Mouse (Mus musculus) lung, adult 18-20 months (tissue): ENCODE data around the gene Ncaph2.

Experiments used
- DNase-seq, 2 experiments: peaks; one replicate each; pipeline ENCODE4 v3.0.0; 2022; ENCODE audit warnings: mixed read lengths in 2 of 2

The Ncaph2 gene

DNA sequence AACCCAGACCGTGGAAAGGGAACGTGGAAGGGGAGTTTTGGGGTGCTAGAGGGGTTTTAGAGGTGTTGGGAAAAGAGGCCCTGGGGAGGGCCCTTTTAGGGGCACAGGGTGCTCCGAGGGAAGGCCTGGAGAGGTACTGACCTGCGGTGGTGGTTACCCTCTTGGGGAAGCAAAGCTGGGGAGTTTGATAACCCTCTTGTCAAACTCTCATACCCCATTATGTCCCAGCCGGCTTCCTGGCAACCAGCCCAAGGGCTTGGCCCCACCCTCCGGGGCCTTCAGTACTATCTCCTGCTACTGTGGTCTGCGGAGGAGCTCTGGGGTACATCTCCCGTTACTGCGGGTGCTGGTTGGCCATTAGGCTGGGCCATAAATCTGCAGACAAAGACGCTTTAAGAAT, 23.9 kb downstream of the Ncaph2 start:
- peak in 1 of 2 experiments; percentile 23 for DNase-seq

- no peak for DNase-seq
Observed at GRCm38 (mm10) chr15:89384617-89385016, 29.1 kb downstream of the Ncaph2 start, which contains the start of gene Klhdc7b. Gene Klhdc7b, plus strand, starts transcription at chr15:89384917.

DNA sequence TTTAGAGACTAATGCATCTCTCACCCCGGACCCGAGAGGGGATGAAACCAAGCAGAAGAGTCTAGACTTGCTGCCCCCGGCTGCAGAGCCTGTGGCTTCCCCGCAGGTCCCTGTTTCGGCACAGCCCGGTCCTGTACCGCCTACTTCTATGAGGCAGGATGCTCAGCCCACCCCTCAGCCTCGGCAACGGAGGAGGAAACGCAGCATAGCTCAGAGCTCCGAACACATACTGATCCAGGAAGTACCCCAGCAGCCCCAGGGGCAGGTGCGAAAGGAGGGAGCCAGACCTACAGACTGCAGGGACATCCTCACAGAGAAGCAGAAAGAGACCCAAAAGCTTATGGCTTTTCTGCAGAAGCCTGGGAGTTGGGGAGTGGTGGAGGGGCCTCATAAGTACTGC, 31.6 kb downstream of the Ncaph2 start:
- no peak for DNase-seq

- DNase-seq = no peak
Observed at GRCm38 (mm10) chr15:89390081-89390480, 34.6 kb downstream of the Ncaph2 start.

- DNase-seq = no peak
Observed at GRCm38 (mm10) chr15:89396883-89397282, 41.4 kb downstream of the Ncaph2 start.

DNA sequence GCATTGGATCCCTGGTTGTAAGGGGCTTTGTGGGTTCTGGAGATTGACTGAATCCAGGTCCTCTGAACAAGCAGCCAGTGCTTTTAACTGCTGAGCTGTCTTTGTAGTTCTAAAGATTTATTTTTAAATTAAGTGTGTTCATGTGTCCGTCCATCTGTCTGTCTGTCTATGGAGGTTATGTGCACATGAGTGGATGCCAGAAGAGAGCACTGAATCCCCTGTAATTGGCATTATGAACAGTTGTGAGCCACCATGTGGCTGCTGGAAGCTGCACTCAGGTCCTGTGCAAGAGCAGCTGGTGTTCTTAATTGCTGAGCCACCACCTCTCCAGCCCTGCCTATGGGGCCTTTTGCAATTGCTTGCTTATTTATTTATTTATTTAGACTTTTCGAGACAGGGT, 42.6 kb downstream of the Ncaph2 start:
- no peak for DNase-seq

- DNase-seq = no peak
Observed at GRCm38 (mm10) chr15:89399716-89400115, 44.2 kb downstream of the Ncaph2 start.

- DNase-seq = no peak
Observed at GRCm38 (mm10) chr15:89402471-89402870, 47.0 kb downstream of the Ncaph2 start.

DNA sequence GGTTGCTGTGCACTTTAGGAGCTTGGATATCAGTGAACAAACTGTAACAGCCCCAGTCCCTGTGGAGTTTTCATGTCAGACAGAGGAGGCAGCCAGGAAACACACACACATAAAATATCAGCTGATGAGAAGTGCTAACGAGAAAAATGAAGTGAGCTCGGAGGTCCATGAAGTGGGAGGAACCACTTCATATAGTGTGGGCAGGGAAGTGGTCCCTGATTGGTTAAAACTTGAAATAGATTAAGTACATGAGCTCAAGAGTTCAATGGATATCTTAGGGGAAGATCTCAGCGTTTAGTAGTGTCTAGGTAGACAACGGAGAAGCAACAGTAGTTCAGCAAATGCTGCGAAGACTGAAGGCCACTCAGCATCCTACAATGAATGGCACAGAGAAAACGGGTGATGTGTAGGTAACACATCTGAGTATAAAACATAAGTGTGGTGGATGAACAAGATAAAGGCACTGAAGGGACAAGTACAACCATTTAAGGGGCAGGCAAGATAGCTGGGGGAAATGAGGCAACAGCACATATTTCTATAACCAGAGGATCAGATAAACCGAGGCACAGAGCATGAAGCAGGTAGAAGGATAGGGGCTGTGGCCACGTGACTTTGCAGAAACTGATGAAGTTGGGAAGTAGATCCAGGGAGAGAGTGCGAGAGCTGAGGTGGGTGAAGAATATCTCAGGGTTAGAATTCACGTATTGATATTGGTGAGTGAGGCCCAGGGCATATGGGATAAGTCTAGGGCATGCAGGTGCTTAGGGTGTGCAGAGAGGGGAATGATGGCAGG, 49.5 kb downstream of the Ncaph2 start:
- DNase-seq = no peak

DNA sequence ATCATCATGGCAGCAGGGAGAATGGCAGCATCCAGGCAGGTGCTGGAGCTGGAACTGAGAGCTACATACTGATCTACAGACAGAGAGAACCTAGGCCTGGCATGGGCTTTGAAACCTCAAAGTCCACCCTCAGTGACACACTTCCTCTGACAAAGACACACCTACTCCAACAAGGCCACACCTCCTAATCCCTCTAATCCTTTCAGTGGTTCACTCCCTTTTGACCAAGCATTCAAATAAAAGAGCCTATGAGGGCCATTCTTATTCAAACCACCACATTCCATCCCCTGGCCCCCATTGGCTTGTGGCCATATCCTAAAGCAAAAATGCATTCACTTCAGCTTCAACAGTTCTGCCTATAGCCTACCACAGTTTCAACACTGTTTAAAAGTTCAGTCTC, 51.2 kb downstream of the Ncaph2 start:
- no peak for DNase-seq

GRCm38 (mm10) chr15:89410118-89410517, 54.6 kb downstream of the Ncaph2 start, which contains the start of gene Syce3:
Gene Syce3, minus strand, starts transcription at chr15:89410503.
- DNase-seq = no peak

GRCm38 (mm10) chr15:89415282-89415681, 59.8 kb downstream of the Ncaph2 start:
- no peak for DNase-seq

GRCm38 (mm10) chr15:89421938-89422337, 66.4 kb downstream of the Ncaph2 start:
- no peak for DNase-seq
